Mouse (Mus musculus): ENCODE data around the gene Heg1. TPM values are rescaled to one million over a fixed set of nuclear protein-coding genes. Genes with fewer than 3 reads are reported as not detected.

The Heg1 gene
- polyA plus RNA-seq, 1 experiment from 2014 or later = 15.7 TPM

DNA sequence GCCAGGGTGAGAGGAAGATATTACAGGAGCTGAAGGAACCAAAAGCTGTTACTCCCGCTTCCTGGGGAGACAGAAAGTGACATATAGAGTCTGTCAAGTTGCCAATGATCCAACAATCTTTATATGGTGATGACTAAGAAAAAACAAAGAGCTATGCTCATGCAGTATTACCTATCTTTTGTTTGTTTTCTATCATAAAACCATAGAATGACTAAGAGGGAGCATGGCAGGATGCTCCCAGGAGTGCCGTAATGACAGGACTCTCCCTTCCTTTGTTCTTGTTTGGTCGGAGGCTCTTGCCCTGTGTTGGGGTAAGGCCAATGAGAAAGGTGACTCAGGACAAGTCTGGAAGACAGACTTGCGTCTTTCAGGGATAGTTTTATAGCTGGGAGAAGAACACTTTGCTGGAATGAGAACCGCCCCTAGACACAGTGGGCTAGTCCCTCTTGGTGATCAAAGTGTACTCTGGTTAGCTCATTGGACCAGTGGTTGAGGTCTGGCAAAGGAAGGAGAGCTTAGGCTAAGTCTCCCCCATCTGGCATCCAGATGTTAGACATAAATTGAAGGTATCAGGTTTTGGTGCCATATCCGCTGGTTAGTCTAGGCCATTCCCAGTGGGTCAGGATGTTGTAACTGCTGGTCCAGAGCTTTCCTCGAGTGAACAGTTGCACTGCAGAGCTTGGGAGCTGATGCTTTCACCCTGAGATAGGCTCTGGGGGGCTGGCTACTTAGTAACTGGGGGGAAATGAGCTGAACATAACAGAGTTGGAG lies 55.0 kb downstream of the Heg1 start:
- WGBS = 39% methylated on average over 7 of the region's 7 CpGs
- H3K4me1 ChIP-seq = peaks cover 50% of the 10 kb centered on the region
- ATAC-seq (ENCODE audit: insufficient number of reproducible peaks, low FRiP score, low TSS enrichment, low read depth) = peak; percentile 54; the same call in 1 of the 2 replicates

DNA sequence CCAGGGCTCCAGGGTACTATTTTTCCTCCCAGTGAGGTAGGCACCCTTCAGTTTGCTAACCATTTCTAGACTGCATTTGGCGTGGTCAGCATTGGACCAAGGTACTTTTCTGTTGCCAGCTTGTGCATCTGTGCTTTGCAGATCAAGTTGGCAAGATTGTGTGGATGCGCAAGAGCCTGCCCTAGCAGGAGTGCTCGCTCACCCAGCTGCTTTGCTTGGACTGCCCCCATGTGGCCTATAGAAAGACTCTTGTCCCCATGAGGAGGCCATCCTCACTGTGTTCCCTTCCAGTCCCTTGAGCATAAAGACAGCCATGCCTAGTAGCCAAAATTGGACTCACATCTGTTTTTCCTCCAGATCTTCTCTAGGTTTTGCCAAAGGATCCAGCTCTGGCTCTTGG lies 55.6 kb downstream of the Heg1 start:
- peaks cover 45% of the 10 kb centered on the region for H3K4me1 ChIP-seq
- no peak overlapping the region for H3K4me2 ChIP-seq
- H3K9ac ChIP-seq = no peak overlapping the region
- H3K27ac ChIP-seq = 0 out of 2 replicates have a peak overlapping the region, but pooled peaks have one; percentile 43
- H3K36me3 ChIP-seq = 0 out of 2 replicates have a peak, but pooled peaks cover 8% of the 10 kb centered on the region
- 42% methylated on average over 3 of the region's 3 CpGs for WGBS
- no peak for ATAC-seq (ENCODE audit: insufficient number of reproducible peaks, low FRiP score, low TSS enrichment, low read depth)
- H3K27me3 ChIP-seq = no peaks in the 10 kb centered on the region
- H3K4me3 ChIP-seq = no peak overlapping the region
- H3K9me3 ChIP-seq = no peaks in the 10 kb centered on the region

More for the DNA sequence above, 55.0 kb downstream of the Heg1 start:
- Histone ChIP-seq H3K9me3 (no peaks in the 10 kb centered on the region), H3K9ac (no peak overlapping the region), H3K4me2 (no peak overlapping the region), H3K4me3 (no peak overlapping the region), H3K36me3 (0 out of 2 replicates have a peak, but pooled peaks cover 8% of the 10 kb centered on the region), H3K27ac (0 out of 2 replicates have a peak overlapping the region, but pooled peaks have one; percentile 43), H3K27me3 (no peaks in the 10 kb centered on the region)

DNA sequence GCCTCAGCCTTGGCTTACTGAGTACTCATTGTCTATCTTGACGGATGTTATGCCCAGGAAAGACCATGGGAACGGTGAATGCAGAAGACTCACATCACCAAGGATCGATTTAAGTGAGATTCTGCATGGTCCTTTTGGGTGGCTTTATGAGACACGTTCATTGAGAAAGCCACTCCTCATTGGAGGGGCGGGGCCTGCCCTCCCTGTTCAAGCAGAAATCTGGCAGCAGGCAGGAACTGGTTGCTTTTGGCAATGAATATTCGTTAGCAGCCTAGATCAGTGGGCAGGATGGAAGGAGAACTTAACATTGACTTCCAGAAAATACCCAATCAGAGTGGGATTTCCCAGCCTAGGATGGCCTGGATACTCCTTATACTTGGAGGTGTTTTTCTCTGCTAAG lies 56.2 kb downstream of the Heg1 start:
- WGBS = 53% methylated on average over 6 of the region's 6 CpGs
- Histone ChIP-seq H3K4me2 (no peak overlapping the region), H3K27ac (no peak overlapping the region), H3K9me3 (no peaks in the 10 kb centered on the region), H3K36me3 (0 out of 2 replicates have a peak, but pooled peaks cover 8% of the 10 kb centered on the region), H3K9ac (no peak overlapping the region), H3K27me3 (no peaks in the 10 kb centered on the region), H3K4me3 (no peak overlapping the region), H3K4me1 (peaks cover 45% of the 10 kb centered on the region)
- no peak for ATAC-seq (ENCODE audit: insufficient number of reproducible peaks, low FRiP score, low TSS enrichment, low read depth)

DNA sequence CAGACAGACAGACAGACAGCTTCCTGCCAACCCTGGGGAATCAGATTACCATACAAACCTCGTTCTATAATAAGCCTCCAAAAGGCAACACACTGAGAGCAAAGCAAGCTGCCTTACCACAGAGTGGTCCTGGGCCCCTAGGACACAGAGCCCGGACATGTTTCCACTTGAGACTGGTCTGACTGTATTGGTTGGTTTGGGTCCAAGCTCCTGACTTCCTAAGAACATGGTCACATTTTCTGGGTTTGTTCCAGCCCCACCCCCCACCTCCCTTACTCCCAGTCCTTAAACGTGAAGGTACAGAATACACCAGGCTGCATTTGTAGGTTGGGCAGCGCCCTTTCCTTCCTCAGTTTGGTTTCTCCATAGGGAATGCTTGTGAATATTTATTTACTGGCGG lies 57.6 kb downstream of the Heg1 start:
- Histone ChIP-seq H3K4me3 (no peak overlapping the region), H3K4me2 (no peak overlapping the region), H3K9ac (no peak overlapping the region), H3K36me3 (0 out of 2 replicates have a peak, but pooled peaks cover 8% of the 10 kb centered on the region), H3K27ac (no peak overlapping the region), H3K9me3 (no peaks in the 10 kb centered on the region), H3K4me1 (peaks cover 41% of the 10 kb centered on the region), H3K27me3 (no peaks in the 10 kb centered on the region)
- WGBS = 42% methylated on average over 5 of the region's 5 CpGs
- ATAC-seq (ENCODE audit: insufficient number of reproducible peaks, low FRiP score, low TSS enrichment, low read depth) = no peak

DNA sequence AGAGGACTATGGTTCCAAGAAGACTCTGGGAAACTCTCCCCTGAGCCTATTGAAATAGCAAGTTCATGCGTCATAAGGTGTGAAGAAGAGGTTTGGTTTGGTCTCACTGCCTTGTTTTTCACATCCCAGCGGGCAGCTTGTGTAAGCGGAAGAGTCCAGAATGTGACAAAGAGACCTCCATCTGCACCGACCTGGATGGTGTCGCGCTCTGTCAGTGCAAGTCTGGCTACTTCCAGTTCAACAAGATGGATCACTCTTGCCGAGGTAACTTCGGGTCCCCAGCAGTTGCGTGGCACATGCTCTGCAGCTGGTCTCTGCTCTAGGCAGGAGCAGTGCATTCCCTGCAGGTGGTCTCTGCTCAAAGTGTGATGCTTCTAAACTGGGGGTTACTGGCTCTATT lies 58.1 kb downstream of the Heg1 start:
- H3K4me1 ChIP-seq = peaks cover 41% of the 10 kb centered on the region
- 0 out of 2 replicates have a peak, but pooled peaks cover 8% of the 10 kb centered on the region for H3K36me3 ChIP-seq
- no peaks in the 10 kb centered on the region for H3K9me3 ChIP-seq
- no peak overlapping the region for H3K4me3 ChIP-seq
- H3K4me2 ChIP-seq = no peak overlapping the region
- H3K9ac ChIP-seq = no peak overlapping the region
- H3K27ac ChIP-seq = no peak overlapping the region
- WGBS = 61% methylated on average over 9 of the region's 9 CpGs
- ATAC-seq (ENCODE audit: insufficient number of reproducible peaks, low FRiP score, low TSS enrichment, low read depth) = no peak
- H3K27me3 ChIP-seq = no peaks in the 10 kb centered on the region

DNA sequence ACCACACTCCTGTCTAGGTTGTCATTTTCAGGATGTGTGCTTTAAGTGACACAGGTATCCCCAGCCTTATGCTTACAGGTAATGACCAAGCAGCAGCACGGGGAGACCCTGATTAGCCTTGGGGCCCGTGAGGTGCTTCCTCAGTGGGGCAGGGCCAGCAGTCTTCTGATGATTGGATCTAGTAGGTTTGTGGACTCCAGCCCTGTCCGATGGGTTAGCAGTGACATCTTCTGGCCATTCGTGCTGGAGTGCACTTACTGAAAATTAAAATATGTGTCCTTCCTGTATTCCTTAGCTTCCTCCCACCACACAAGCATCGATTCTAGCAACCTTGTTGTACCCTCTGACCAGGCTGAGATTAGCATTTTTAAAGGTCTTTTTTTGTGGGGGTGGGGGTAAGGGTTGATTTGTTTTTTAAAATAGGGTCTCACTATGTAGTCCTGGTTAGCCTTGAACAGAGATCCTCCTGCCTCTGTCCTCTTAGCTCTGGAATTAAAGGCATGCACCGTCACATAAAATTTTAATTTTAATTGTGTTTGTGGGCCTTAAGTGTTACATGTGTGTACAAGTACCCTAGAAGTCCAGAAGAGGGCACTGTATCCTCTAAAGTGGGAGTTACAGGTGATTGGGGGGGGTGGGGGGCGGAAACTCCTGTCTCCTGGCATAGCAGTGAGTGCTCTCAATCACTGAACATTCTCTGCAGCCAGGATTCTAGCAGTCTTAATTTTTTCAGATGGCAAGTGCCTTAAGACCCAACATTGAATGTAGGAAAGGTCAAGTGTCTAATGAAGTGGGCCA lies 60.7 kb downstream of the Heg1 start:
- Histone ChIP-seq H3K4me3 (no peak overlapping the region), H3K27ac (no peak overlapping the region), H3K9me3 (no peaks in the 10 kb centered on the region), H3K4me2 (no peak overlapping the region), H3K4me1 (peaks cover 24% of the 10 kb centered on the region), H3K36me3 (0 out of 2 replicates have a peak, but pooled peaks cover 13% of the 10 kb centered on the region), H3K27me3 (no peaks in the 10 kb centered on the region), H3K9ac (no peak overlapping the region)
- no peak for ATAC-seq (ENCODE audit: insufficient number of reproducible peaks, low FRiP score, low TSS enrichment, low read depth)
- WGBS = 63% methylated on average over 7 of the region's 7 CpGs

DNA sequence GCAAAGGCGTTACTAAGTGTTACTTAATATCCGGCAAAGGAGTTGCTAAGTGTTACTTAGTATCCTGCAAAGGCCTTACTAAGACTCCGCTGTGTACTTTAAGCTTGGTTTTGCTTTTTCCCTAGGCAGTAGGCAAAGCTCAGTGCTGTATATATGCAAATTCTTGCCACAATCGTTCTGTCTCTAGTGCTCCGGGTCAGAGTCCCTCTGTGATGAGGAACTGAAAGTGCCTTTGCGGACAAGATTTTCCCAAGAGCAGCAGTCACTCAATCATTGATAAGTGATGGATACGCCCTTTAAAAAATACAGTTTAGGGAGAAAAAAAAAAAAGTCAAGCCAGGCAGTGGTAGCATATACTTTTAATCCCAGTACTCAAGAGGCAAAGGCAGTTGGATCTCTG lies 61.3 kb downstream of the Heg1 start:
- ATAC-seq (ENCODE audit: insufficient number of reproducible peaks, low FRiP score, low TSS enrichment, low read depth) = no peak
- WGBS = 90% methylated on average over 7 of the region's 7 CpGs
- H3K27ac ChIP-seq = no peak overlapping the region

DNA sequence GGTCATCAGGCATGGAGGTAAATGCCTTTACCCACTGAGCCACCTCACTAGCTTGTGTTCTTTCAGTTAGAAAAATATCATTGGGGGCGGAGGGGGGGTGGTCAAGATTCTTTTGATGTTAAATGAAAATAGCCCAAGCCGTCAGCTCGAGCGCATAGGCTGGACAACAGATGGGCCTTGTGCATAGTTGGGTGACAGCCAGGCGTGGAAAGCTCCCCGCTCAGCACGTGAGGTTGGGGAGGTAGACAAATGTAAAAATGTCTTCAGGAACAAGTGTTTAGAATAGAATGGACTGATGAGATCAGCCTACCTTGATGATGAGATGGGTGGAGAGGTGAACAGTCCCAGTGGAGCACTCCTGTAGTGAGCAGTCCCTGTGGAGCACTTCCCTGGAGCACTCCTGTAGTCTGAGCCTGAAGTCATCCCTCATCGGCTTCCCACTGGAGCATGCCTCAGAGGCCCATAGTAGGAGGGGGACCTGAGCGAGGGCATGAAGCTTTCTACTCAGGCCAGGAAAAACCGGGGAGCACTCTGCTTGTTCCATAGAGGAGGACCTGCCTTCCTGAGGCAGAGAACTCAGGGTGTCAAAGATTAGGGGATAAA lies 62.0 kb downstream of the Heg1 start:
- H3K4me1 ChIP-seq = peaks cover 12% of the 10 kb centered on the region

More for the DNA sequence above, 61.3 kb downstream of the Heg1 start:
- Histone ChIP-seq H3K4me2 (no peak overlapping the region), H3K36me3 (0 out of 2 replicates have a peak, but pooled peaks cover 13% of the 10 kb centered on the region), H3K4me3 (no peak overlapping the region), H3K9ac (no peak overlapping the region), H3K9me3 (no peaks in the 10 kb centered on the region), H3K27me3 (no peaks in the 10 kb centered on the region), H3K4me1 (peaks cover 18% of the 10 kb centered on the region)

DNA sequence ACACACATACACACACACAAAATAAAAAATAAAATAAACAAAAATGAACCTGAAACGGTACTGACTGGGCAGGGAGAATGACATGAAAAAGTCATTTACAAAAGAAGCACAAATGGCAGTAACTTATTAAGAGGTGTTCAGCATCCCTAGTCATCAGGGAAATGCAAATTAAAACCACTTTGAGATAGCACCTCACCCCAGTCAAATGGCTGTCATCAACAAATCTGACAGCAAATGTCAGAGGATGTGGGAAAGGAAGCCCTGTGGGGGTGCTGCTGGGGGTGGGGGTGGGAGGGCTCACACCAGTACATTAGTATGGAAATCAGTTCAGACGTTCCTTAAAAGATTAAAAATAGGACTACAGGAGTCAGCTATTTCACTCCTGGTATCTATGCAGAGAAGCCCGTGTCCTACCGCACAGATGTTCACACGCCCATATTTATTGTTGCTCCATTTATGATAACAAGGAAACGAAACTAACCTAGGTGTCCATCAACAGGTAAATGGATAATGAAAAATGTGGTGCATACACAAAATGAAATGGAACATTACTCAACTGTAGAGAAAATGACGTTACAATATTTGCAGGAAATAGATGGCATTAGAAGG lies 63.3 kb downstream of the Heg1 start:
- Histone ChIP-seq H3K9me3 (no peaks in the 10 kb centered on the region), H3K4me2 (no peak overlapping the region), H3K9ac (no peak overlapping the region), H3K27me3 (no peaks in the 10 kb centered on the region), H3K4me1 (peaks cover under 1% of the 10 kb centered on the region; the same call in 1 of the 2 replicates), H3K36me3 (peaks cover 10% of the 10 kb centered on the region; the same call in 1 of the 2 replicates), H3K4me3 (no peak overlapping the region), H3K27ac (no peak overlapping the region)
- ATAC-seq (ENCODE audit: insufficient number of reproducible peaks, low FRiP score, low TSS enrichment, low read depth) = no peak
- WGBS = 57% methylated on average over 7 of the region's 7 CpGs

More for the DNA sequence above, 62.0 kb downstream of the Heg1 start:
- no peak overlapping the region for H3K4me2 ChIP-seq
- no peak overlapping the region for H3K4me3 ChIP-seq
- no peaks in the 10 kb centered on the region for H3K9me3 ChIP-seq
- 83% methylated on average over 10 of the region's 10 CpGs for WGBS
- H3K27ac ChIP-seq = no peak overlapping the region
- no peak overlapping the region for H3K9ac ChIP-seq
- no peak for ATAC-seq (ENCODE audit: insufficient number of reproducible peaks, low FRiP score, low TSS enrichment, low read depth)
- H3K36me3 ChIP-seq = 0 out of 2 replicates have a peak, but pooled peaks cover 13% of the 10 kb centered on the region
- H3K27me3 ChIP-seq = no peaks in the 10 kb centered on the region

DNA sequence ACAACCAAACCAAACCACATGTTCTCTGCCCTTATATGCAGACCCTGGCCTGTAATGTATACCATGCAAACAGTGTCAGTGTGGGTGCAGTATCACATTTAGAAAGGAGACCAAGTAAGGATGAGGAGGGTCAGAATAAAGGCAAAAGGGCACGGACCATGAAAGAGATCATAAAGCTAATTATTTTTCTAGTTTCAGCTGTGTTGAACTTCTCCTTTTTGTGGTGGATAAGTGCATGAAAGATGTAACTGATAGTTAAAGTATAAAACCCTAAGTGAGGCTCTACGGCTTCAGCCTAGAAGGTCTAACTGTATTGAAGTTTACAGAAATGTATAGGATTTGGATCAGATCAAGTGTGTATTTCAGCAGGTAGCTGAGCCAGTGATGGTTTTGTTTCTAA lies 63.8 kb downstream of the Heg1 start:
- H3K4me2 ChIP-seq = no peak overlapping the region
- H3K9me3 ChIP-seq = no peaks in the 10 kb centered on the region
- no peaks in the 10 kb centered on the region for H3K27me3 ChIP-seq
- WGBS = 80% methylated on average over 2 of the region's 2 CpGs
- no peaks in the 10 kb centered on the region for H3K4me1 ChIP-seq
- ATAC-seq (ENCODE audit: insufficient number of reproducible peaks, low FRiP score, low TSS enrichment, low read depth) = no peak
- H3K27ac ChIP-seq = no peak overlapping the region
- no peak overlapping the region for H3K4me3 ChIP-seq
- H3K9ac ChIP-seq = no peak overlapping the region
- peaks cover 9% of the 10 kb centered on the region; the same call in 1 of the 2 replicates for H3K36me3 ChIP-seq

DNA sequence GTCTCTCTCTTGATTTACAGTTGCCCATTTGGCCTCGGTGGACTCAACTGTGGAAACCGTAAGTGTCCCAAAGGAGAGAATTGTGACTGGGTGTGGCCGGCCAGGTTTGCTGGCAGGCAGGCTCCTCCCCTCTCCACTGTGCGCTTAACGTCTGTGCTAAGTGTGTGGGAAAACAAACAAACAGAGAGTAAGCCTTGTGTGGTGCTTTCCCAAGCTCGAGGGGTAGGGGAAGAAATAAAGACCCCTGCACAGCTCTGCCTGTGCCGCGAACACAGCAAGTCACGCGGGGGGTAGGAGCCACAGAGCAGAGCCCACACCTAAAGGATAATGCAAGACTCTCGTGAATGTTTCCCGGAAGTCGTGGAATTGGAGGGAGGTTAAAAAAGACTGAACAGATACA lies 67.0 kb downstream of the Heg1 start:
- H3K27ac ChIP-seq = no peak overlapping the region
- no peaks in the 10 kb centered on the region for H3K4me1 ChIP-seq
- H3K27me3 ChIP-seq = no peaks in the 10 kb centered on the region
- no peaks in the 10 kb centered on the region for H3K9me3 ChIP-seq
- H3K4me3 ChIP-seq = peak overlapping the region; percentile 2; the same call in 1 of the 2 replicates
- 32% methylated on average over 13 of the region's 13 CpGs for WGBS
- ATAC-seq (ENCODE audit: insufficient number of reproducible peaks, low FRiP score, low TSS enrichment, low read depth) = no peak
- H3K9ac ChIP-seq = no peak overlapping the region
- no peak overlapping the region for H3K4me2 ChIP-seq
- peaks cover 7% of the 10 kb centered on the region; the same call in 1 of the 2 replicates for H3K36me3 ChIP-seq

Measured in limb, embryonic 15.5 days (tissue).